Mouse (Mus musculus): ENCODE measurements at regions not wholly inside any gene's neighbourhood (a gene's known extent, or its start where the extent isn't known, plus 50 kb on each side); places are given as distances from the start of the nearest gene placed in this dataset.
"Not testable (repeated sequence)": the region's sequence is repeated elsewhere in the genome, so short reads cannot be mapped to it uniquely, and the experiment has no call there.

GRCm38 (mm10) chr9:17742308-17742707, 549.6 kb upstream of the Chordc1 start:
- no peaks in the 10 kb centered on the region for H3K4me1 ChIP-seq (replicated peaks; ENCODE audit: control insufficient read depth, insufficient read depth, low read length)
- no peak for DNase-seq (ENCODE audit: low spot score)
- H3K9me3 ChIP-seq (ENCODE audit: control insufficient read depth, low read length) = no peaks in the 10 kb centered on the region
- 92% methylated on average over 1 of the region's 1 CpGs for WGBS
- no peak for ATAC-seq (replicated peaks; ENCODE audit: low FRiP score)
- H3K27ac ChIP-seq (ENCODE audit: low read depth, low read length) = no peak overlapping the region
- H3K36me3 ChIP-seq (ENCODE audit: control insufficient read depth, insufficient read depth, low read length) = no peaks in the 10 kb centered on the region
- H3K4me3 ChIP-seq (ENCODE audit: low read depth, low read length) = no peak overlapping the region
- H3K9ac ChIP-seq (ENCODE audit: low read length) = no peak overlapping the region
- H3K4me2 ChIP-seq (ENCODE audit: low read depth, low read length, severe bottlenecking) = no peak overlapping the region
- no peaks in the 10 kb centered on the region for H3K27me3 ChIP-seq (ENCODE audit: control insufficient read depth, insufficient read depth, low read length)

GRCm38 (mm10) chr9:17745238-17745637, 546.7 kb upstream of the Chordc1 start:
- ATAC-seq (replicated peaks; ENCODE audit: low FRiP score) = no peak
- H3K36me3 ChIP-seq (ENCODE audit: control insufficient read depth, insufficient read depth, low read length) = no peaks in the 10 kb centered on the region
- no peaks in the 10 kb centered on the region for H3K27me3 ChIP-seq (ENCODE audit: control insufficient read depth, insufficient read depth, low read length)
- no peak overlapping the region for H3K4me2 ChIP-seq (ENCODE audit: low read depth, low read length, severe bottlenecking)
- H3K9me3 ChIP-seq (ENCODE audit: control insufficient read depth, low read length) = no peaks in the 10 kb centered on the region
- no peak overlapping the region for H3K9ac ChIP-seq (ENCODE audit: low read length)
- no peak for DNase-seq (ENCODE audit: low spot score)
- H3K4me3 ChIP-seq (ENCODE audit: low read depth, low read length) = no peak overlapping the region
- H3K4me1 ChIP-seq (replicated peaks; ENCODE audit: control insufficient read depth, insufficient read depth, low read length) = no peaks in the 10 kb centered on the region
- no peak overlapping the region for H3K27ac ChIP-seq (ENCODE audit: low read depth, low read length)

GRCm38 (mm10) chr9:17745684-17746083, 546.2 kb upstream of the Chordc1 start:
- DNase-seq (ENCODE audit: low spot score) (no peak), ATAC-seq (replicated peaks; ENCODE audit: low FRiP score) (no peak)
- no peaks in the 10 kb centered on the region for H3K9me3 ChIP-seq (ENCODE audit: control insufficient read depth, low read length)
- no peak overlapping the region for H3K9ac ChIP-seq (ENCODE audit: low read length)
- no peak overlapping the region for H3K4me2 ChIP-seq (ENCODE audit: low read depth, low read length, severe bottlenecking)
- no peaks in the 10 kb centered on the region for H3K27me3 ChIP-seq (ENCODE audit: control insufficient read depth, insufficient read depth, low read length)
- H3K27ac ChIP-seq (ENCODE audit: low read depth, low read length) = no peak overlapping the region
- H3K4me1 ChIP-seq (replicated peaks; ENCODE audit: control insufficient read depth, insufficient read depth, low read length) = no peaks in the 10 kb centered on the region
- H3K36me3 ChIP-seq (ENCODE audit: control insufficient read depth, insufficient read depth, low read length) = no peaks in the 10 kb centered on the region
- no peak overlapping the region for H3K4me3 ChIP-seq (ENCODE audit: low read depth, low read length)

- H3K9me3 ChIP-seq (ENCODE audit: control insufficient read depth, low read length); DNase-seq (ENCODE audit: low spot score); H3K27me3 ChIP-seq (ENCODE audit: control insufficient read depth, insufficient read depth, low read length); H3K27ac ChIP-seq (ENCODE audit: low read depth, low read length); H3K4me2 ChIP-seq (ENCODE audit: low read depth, low read length, severe bottlenecking); H3K9ac ChIP-seq (ENCODE audit: low read length); H3K4me3 ChIP-seq (ENCODE audit: low read depth, low read length); H3K4me1 ChIP-seq (replicated peaks; ENCODE audit: control insufficient read depth, insufficient read depth, low read length); H3K36me3 ChIP-seq (ENCODE audit: control insufficient read depth, insufficient read depth, low read length): not testable (repeated sequence)
- WGBS = 20% methylated on average over 2 of the region's 2 CpGs
- peak; percentile 67; the same call in 1 of the 2 replicates for ATAC-seq (replicated peaks; ENCODE audit: low FRiP score)
Observed at GRCm38 (mm10) chr9:17791835-17792234, 500.1 kb upstream of the Chordc1 start.

DNA sequence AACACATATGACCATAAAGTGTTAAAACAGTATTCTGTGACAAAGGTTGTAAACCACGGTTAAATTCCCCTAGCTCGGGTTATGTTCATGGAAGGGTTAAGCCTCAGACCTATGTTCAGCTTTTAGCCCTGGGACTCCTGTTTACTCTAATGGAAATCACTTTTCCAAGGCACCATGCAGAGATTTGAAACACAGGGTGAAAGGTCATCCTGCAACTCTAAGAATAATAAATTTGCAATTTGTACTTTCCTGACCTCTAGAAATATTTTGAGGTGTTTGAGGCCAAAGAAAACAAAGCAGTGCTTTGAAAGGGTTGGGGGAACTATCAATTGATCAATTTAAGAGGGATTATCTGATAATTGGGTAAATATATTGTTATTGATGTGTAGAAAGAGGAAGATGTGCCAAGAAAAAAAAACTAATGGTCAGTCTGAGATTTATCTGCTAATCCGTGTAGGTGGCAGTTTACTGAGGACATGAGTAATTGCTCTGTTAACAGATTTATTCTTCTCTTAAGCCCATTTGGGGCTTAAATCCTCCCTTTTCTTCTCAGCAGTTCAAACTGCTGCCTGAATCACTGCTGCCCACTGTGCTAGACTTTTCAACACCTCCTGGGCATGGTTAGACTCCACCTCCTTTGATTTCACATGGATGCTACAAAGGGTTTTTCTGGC, 475.1 kb upstream of the Chordc1 start:
- no peaks in the 10 kb centered on the region for H3K36me3 ChIP-seq (ENCODE audit: control insufficient read depth, insufficient read depth, low read length)
- no peak overlapping the region for H3K4me2 ChIP-seq (ENCODE audit: low read depth, low read length, severe bottlenecking)
- no peak overlapping the region for H3K4me3 ChIP-seq (ENCODE audit: low read depth, low read length)
- DNase-seq (ENCODE audit: low spot score) (no peak), ATAC-seq (replicated peaks; ENCODE audit: low FRiP score) (peak; percentile 72)
- H3K9me3 ChIP-seq (ENCODE audit: control insufficient read depth, low read length) = no peaks in the 10 kb centered on the region
- H3K27me3 ChIP-seq (ENCODE audit: control insufficient read depth, insufficient read depth, low read length) = no peaks in the 10 kb centered on the region
- 3% methylated on average over 3 of the region's 3 CpGs for WGBS
- H3K9ac ChIP-seq (ENCODE audit: low read length) = no peak overlapping the region
- no peaks in the 10 kb centered on the region for H3K4me1 ChIP-seq (replicated peaks; ENCODE audit: control insufficient read depth, insufficient read depth, low read length)
- no peak overlapping the region for H3K27ac ChIP-seq (ENCODE audit: low read depth, low read length)

GRCm38 (mm10) chr9:17817404-17817736, 474.6 kb upstream of the Chordc1 start:
- Histone ChIP-seq H3K27ac (ENCODE audit: low read depth, low read length) (no peak overlapping the region), H3K27me3 (ENCODE audit: control insufficient read depth, insufficient read depth, low read length) (no peaks in the 10 kb centered on the region), H3K9ac (ENCODE audit: low read length) (no peak overlapping the region), H3K4me1 (replicated peaks; ENCODE audit: control insufficient read depth, insufficient read depth, low read length) (no peaks in the 10 kb centered on the region), H3K4me3 (ENCODE audit: low read depth, low read length) (no peak overlapping the region), H3K36me3 (ENCODE audit: control insufficient read depth, insufficient read depth, low read length) (no peaks in the 10 kb centered on the region), H3K4me2 (ENCODE audit: low read depth, low read length, severe bottlenecking) (no peak overlapping the region), H3K9me3 (ENCODE audit: control insufficient read depth, low read length) (no peaks in the 10 kb centered on the region)
- no peak for DNase-seq (ENCODE audit: low spot score)
- no peak; the same call in 1 of the 2 replicates for ATAC-seq (replicated peaks; ENCODE audit: low FRiP score)
- WGBS = 17% methylated on average over 1 of the region's 1 CpGs

- Histone ChIP-seq H3K27ac (ENCODE audit: low read depth, low read length) (no peak overlapping the region), H3K9me3 (ENCODE audit: control insufficient read depth, low read length) (no peaks in the 10 kb centered on the region), H3K36me3 (ENCODE audit: control insufficient read depth, insufficient read depth, low read length) (no peaks in the 10 kb centered on the region), H3K27me3 (ENCODE audit: control insufficient read depth, insufficient read depth, low read length) (no peaks in the 10 kb centered on the region), H3K4me2 (ENCODE audit: low read depth, low read length, severe bottlenecking) (no peak overlapping the region), H3K4me1 (replicated peaks; ENCODE audit: control insufficient read depth, insufficient read depth, low read length) (no peaks in the 10 kb centered on the region), H3K4me3 (ENCODE audit: low read depth, low read length) (no peak overlapping the region), H3K9ac (ENCODE audit: low read length) (no peak overlapping the region)
- ATAC-seq (replicated peaks; ENCODE audit: low FRiP score) (no peak), DNase-seq (ENCODE audit: low spot score) (no peak)
- 91% methylated on average over 2 of the region's 2 CpGs for WGBS
Observed at GRCm38 (mm10) chr9:17865528-17865927, 426.4 kb upstream of the Chordc1 start.

DNA sequence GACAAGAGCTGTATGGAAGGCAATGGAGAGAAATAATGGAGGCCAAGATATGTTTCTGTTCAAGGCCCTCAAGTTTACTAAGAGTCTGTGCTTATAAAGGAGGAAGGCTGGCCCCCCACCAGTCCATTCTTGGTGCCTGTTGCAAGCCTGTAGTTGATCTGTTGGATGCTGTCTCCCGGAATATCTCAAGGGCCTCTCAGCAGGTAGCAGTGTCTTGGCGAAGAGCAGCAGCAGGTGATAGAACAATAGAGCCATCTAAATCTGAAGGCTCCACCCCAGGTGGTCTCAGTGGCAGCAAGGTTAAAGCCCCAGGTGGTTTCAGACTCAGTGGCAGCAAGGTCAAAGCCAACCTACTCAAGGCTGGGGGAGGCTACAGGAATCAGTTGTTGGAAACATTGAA, 417.1 kb upstream of the Chordc1 start:
- ATAC-seq (replicated peaks; ENCODE audit: low FRiP score) = no peak
- 39% methylated on average over 2 of the region's 2 CpGs for WGBS
- no peaks in the 10 kb centered on the region for H3K36me3 ChIP-seq (ENCODE audit: control insufficient read depth, insufficient read depth, low read length)
- H3K4me2 ChIP-seq (ENCODE audit: low read depth, low read length, severe bottlenecking) = no peak overlapping the region
- H3K9me3 ChIP-seq (ENCODE audit: control insufficient read depth, low read length) = no peaks in the 10 kb centered on the region
- H3K27ac ChIP-seq (ENCODE audit: low read depth, low read length) = no peak overlapping the region
- no peak overlapping the region for H3K4me3 ChIP-seq (ENCODE audit: low read depth, low read length)
- DNase-seq (ENCODE audit: low spot score) = no peak
- H3K4me1 ChIP-seq (replicated peaks; ENCODE audit: control insufficient read depth, insufficient read depth, low read length) = no peaks in the 10 kb centered on the region
- H3K9ac ChIP-seq (ENCODE audit: low read length) = no peak overlapping the region
- no peaks in the 10 kb centered on the region for H3K27me3 ChIP-seq (ENCODE audit: control insufficient read depth, insufficient read depth, low read length)

Measured in forebrain, embryonic 11.5 days (tissue).